8 mouse cellular contexts compared by ENCODE assay signal in the genomic region with DNA sequence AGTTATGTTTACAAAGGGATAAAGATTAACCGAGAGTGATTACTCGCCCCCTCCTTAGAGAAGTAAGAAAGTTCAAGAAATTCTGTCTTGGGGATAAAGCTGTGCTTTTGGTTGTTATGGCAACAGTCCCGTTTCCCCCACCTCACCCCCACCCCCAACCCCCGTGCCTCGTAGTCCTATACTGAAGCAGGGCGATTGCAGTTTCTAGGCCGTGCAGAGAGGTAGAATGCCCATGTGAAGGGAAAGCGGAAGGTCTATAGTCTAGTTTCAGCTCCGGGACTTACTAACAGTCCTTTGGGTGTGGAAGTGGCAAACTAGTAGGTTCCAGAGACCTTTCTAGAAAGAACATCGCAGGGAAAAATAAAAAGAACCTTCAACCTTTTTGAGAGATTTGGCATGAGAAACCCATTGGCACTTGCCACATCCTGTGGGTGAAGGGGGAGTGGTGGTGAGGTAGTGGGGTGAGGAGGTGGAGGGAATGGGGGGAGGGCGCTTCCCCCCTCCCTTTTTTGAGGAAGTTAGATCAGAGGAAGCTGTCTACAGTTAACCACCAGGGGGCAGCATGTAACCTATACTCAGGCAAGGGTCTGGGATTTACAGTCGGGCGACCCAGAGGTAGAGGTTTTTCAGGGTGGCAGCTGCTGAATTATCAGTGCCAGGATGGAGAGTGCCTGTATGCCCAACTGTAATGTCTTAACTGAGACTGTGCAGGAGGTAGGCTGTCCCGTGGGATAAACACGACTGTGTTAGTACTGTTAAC. TPM values are rescaled to one million over a fixed set of nuclear protein-coding genes. Genes with fewer than 3 reads are reported as not detected.
A peak's percentile ranks its signal among the peaks of the same experiment; 100 is the strongest.
DNase-seq lines count a peak whose midpoint lies in the region; ATAC-seq and TF ChIP-seq lines count a peak whose summit lies in the region.

No protein-coding gene starts in this region.

- no peak overlapping the region for H3K9ac ChIP-seq in intestine, embryonic 15.5 days

- peak; percentile 31 for DNase-seq in ovary, adult 18-20 months (ENCODE audit: low spot score)
- no peak for DNase-seq in ovary, postnatal 10 days (ENCODE audit: low spot score)
- DNase-seq in gastrocnemius, postnatal 14 days: peak; percentile 56
- peak; percentile 77 to 78 for DNase-seq in left cerebral cortex, postnatal 14 days (ENCODE audit: low spot score in 2 of 2)
- peak; percentile 32 to 37 for DNase-seq in right cerebral cortex, postnatal 36 days (ENCODE audit: low spot score in 2 of 2)

- H3K4me1 ChIP-seq in cortical plate, adult 2 months (ENCODE audit: control insufficient read depth, insufficient read depth, low read length): no peaks in the 10 kb centered on the region
- H3K4me1 ChIP-seq in intestine, embryonic 15.5 days (replicated peaks): 0 out of 2 replicates have a peak, but pooled peaks cover 6% of the 10 kb centered on the region

- TF ChIP-seq POLR2A in cortical plate, adult 2 months (IDR thresholded peaks at IDR 0.05; ENCODE audit: extremely low read depth, insufficient read depth, low read length): no peak

- peak; percentile 46; the same call in 1 of the 2 replicates for TF ChIP-seq CTCF in cortical plate, adult 2 months (IDR thresholded peaks at IDR 0.05; ENCODE audit: extremely low read depth, insufficient read depth, low read length)

- no peaks in the 10 kb centered on the region for H3K9me3 ChIP-seq in intestine, embryonic 15.5 days

- peak overlapping the region; percentile 39 for H3K4me2 ChIP-seq in intestine, embryonic 15.5 days (replicated peaks)

- no peaks in the 10 kb centered on the region for H3K27me3 ChIP-seq in intestine, embryonic 15.5 days (replicated peaks)

- H3K4me3 ChIP-seq in cortical plate, adult 2 months (ENCODE audit: insufficient read depth, low read length): no peak overlapping the region
- no peak overlapping the region for H3K4me3 ChIP-seq in intestine, embryonic 15.5 days (replicated peaks)

- H3K27ac ChIP-seq in cortical plate, adult 2 months (ENCODE audit: insufficient read depth, low read length): no peak overlapping the region
- H3K27ac ChIP-seq in intestine, embryonic 15.5 days: no peak overlapping the region

- H3K36me3 ChIP-seq in intestine, embryonic 15.5 days: no peaks in the 10 kb centered on the region

- intact Hi-C loops in gastrocnemius, postnatal 14 days (cut with DNase I; ENCODE audit: low total_unique reads): no loop called here
- intact Hi-C loops in left cerebral cortex, postnatal 14 days (cut with DNase I): loop anchor here (10.0 kb wide), 1 partner anchor 1026 kb away; no protein-coding TSS in a partner anchor

- peak; percentile 49; the same call in 1 of the 2 replicates for ATAC-seq in intestine, embryonic 15.5 days
- peak; percentile 73 for ATAC-seq in megakaryocyte-erythroid progenitor cell, adult 5-6 weeks (replicated peaks; ENCODE audit: low FRiP score, low TSS enrichment, poor library complexity, severe bottlenecking)

- 16% methylated on average over 15 of the region's 15 CpGs for WGBS in intestine, embryonic 15.5 days

RNA-seq across cellular contexts. Expression of gene Pdzd8, which starts 43.4 kb away (rescaled TPM):
- 19.8 and 20.4 TPM in 2 replicates for polyA plus RNA-seq in cortical plate, adult 2 months (2012; rRNA removed)
- total RNA-seq in gastrocnemius, postnatal 14 days (2021): 10 to 100 TPM; 12.9 to 13.3 TPM
- polyA plus RNA-seq in intestine, embryonic 15.5 days (2015; fragmentation: Nextera tagmentation; extraction: Ambion mirVana): 9.7 and 10.1 TPM in 2 replicates
- 10 to 100 TPM; 60.8 to 61.8 TPM for total RNA-seq in left cerebral cortex, postnatal 14 days (2021)
- 31.9 and 35.1 TPM in 2 replicates for total RNA-seq in megakaryocyte-erythroid progenitor cell, adult 5-6 weeks (2014; fragmentation: Nextera tagmentation)
- 35.5 and 41.3 TPM in 2 replicates for total RNA-seq in megakaryocyte-erythroid progenitor cell, adult 5-6 weeks (2017)
